Mouse (Mus musculus) small intestine, adult 2 months (tissue): ENCODE measurements at regions not wholly inside any gene's neighbourhood (a gene's known extent, or its start where the extent isn't known, plus 50 kb on each side); places are given as distances from the start of the nearest gene placed in this dataset.

Experiments
- CTCF ChIP-seq: fragments of 200-500 bp; IDR thresholded peaks from 2 replicates; pipeline ENCODE4 v1.5.1; 2012; ENCODE audit warnings: low read depth, mild to moderate bottlenecking, control low read depth, inconsistent platforms, low read length, moderate library complexity, mixed read lengths; ENCODE audit not compliant: insufficient replicate concordance, insufficient read length; ENCODE audit errors: extremely low read depth
- POLR2A ChIP-seq: fragments of 200-500 bp; IDR thresholded peaks from 2 replicates; pipeline ENCODE4 v1.6.1; 2012; ENCODE audit warnings: low read depth, mild to moderate bottlenecking, control low read depth, inconsistent platforms, low read length, moderate library complexity

- TF ChIP-seq POLR2A (no peak), CTCF (no peak)
Measured at GRCm38 (mm10) chr5:118987376-118988000, 427.0 kb downstream of the Med13l start.
